Comparison of ENCODE assay signal across 23 mouse cellular contexts in the genomic region with DNA sequence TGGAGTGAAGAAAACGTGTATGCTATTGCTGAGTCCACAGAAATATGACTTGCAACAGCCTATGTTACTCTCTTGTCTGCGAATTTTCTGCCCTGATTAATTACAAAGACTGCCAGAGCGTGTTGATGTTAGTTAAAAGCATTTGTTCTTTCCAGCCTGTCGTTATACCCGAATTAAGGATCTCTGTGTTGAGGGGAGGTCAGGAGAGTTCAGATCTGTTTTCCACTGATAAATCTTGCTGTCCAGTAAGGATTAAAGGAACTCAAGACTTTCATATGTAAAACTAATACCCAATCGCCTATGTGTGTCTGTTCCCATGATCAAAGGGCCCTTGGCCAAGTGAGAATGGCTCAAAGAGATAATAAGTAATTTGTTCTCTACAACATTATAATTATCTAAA.
DNase-seq lines count a peak whose midpoint lies in the region; ATAC-seq and TF ChIP-seq lines count a peak whose summit lies in the region.
"Had no signal": no experiment of that assay in that cellular context is flagged by ENCODE, and none has a peak within 500 bp of the region (broad histone marks: within the 10 kb centered on the region; RNA-seq: fewer than 3 reads in every experiment).

No protein-coding gene starts in this region.

- no peaks in the 10 kb centered on the region for H3K9me3 ChIP-seq in forebrain, embryonic 11.5 days (ENCODE audit: control insufficient read depth, low read length)
- no peaks in the 10 kb centered on the region for H3K9me3 ChIP-seq in forebrain, postnatal 0 days (ENCODE audit: low read length)
- H3K9me3 ChIP-seq in hindbrain, embryonic 10.5 days, result no peaks in the 10 kb centered on the region
- no peaks in the 10 kb centered on the region for H3K9me3 ChIP-seq in heart, embryonic 12.5 days (replicated peaks)
- H3K9me3 ChIP-seq: limb, embryonic 10.5 days; liver, embryonic 15.5 days; lung, embryonic 15.5 days had no signal

- no peak overlapping the region for H3K9ac ChIP-seq in forebrain, embryonic 11.5 days (ENCODE audit: low read length)
- no peak overlapping the region for H3K9ac ChIP-seq in forebrain, postnatal 0 days
- H3K9ac ChIP-seq in heart, embryonic 12.5 days, result no peak overlapping the region
- H3K9ac ChIP-seq: liver, embryonic 15.5 days; lung, embryonic 15.5 days had no signal

- 16% methylated on average over 6 of the region's 6 CpGs for WGBS in forebrain, embryonic 11.5 days
- WGBS in forebrain, postnatal 0 days, result 8% methylated on average over 6 of the region's 6 CpGs
- WGBS in hindbrain, embryonic 10.5 days, result 66% methylated on average over 6 of the region's 6 CpGs
- 55% methylated on average over 6 of the region's 6 CpGs for WGBS in heart, embryonic 12.5 days

- no peaks in the 10 kb centered on the region for H3K4me1 ChIP-seq in forebrain, embryonic 11.5 days (replicated peaks; ENCODE audit: control insufficient read depth, insufficient read depth, low read length)
- no peaks in the 10 kb centered on the region for H3K4me1 ChIP-seq in forebrain, postnatal 0 days (ENCODE audit: insufficient read depth)
- H3K4me1 ChIP-seq in hindbrain, embryonic 10.5 days (replicated peaks), result no peaks in the 10 kb centered on the region
- no peaks in the 10 kb centered on the region for H3K4me1 ChIP-seq in heart, embryonic 12.5 days (replicated peaks)
- H3K4me1 ChIP-seq: liver, embryonic 15.5 days; lung, embryonic 15.5 days had no signal

- H3K4me2 ChIP-seq in forebrain, embryonic 11.5 days (ENCODE audit: low read depth, low read length, severe bottlenecking), result no peak overlapping the region
- H3K4me2 ChIP-seq in forebrain, postnatal 0 days (ENCODE audit: low read depth), result no peak overlapping the region
- no peak overlapping the region for H3K4me2 ChIP-seq in heart, embryonic 12.5 days
- H3K4me2 ChIP-seq: heart, embryonic 11.5 days; liver, embryonic 15.5 days; lung, embryonic 15.5 days had no signal

- H3K27ac ChIP-seq in forebrain, embryonic 11.5 days (ENCODE audit: low read depth, low read length), result no peak overlapping the region
- no peak overlapping the region for H3K27ac ChIP-seq in forebrain, postnatal 0 days (ENCODE audit: low read depth, low read length)
- no peak overlapping the region for H3K27ac ChIP-seq in hindbrain, embryonic 10.5 days
- no peak overlapping the region for H3K27ac ChIP-seq in heart, embryonic 12.5 days (ENCODE audit: poor library complexity, severe bottlenecking)
- H3K27ac ChIP-seq: hindbrain, postnatal 0 days; limb, embryonic 10.5 days; liver, embryonic 15.5 days; lung, embryonic 15.5 days; macrophage had no signal

- no peak for TF ChIP-seq CTCF in brain, embryonic 14.5 days (IDR thresholded peaks at IDR 0.05; ENCODE audit: borderline replicate concordance, extremely low read depth, insufficient read depth, insufficient read length)
- no peak for TF ChIP-seq CTCF in forebrain, postnatal 0 days (IDR thresholded peaks at IDR 0.05; ENCODE audit: low read depth)

- peak; percentile 86 for ATAC-seq in forebrain, embryonic 11.5 days (replicated peaks; ENCODE audit: low FRiP score)
- peak; percentile 16; the same call in 1 of the 2 replicates for ATAC-seq in forebrain, postnatal 0 days
- no peak for ATAC-seq in heart, embryonic 12.5 days (ENCODE audit: insufficient number of reproducible peaks, low FRiP score)
- ATAC-seq: hindbrain, postnatal 0 days; intestine, embryonic 16.5 days had no signal

- no peaks in the 10 kb centered on the region for H3K27me3 ChIP-seq in forebrain, embryonic 11.5 days (ENCODE audit: control insufficient read depth, insufficient read depth, low read length)
- H3K27me3 ChIP-seq in forebrain, postnatal 0 days (ENCODE audit: insufficient read depth, low read length), result no peaks in the 10 kb centered on the region
- no peaks in the 10 kb centered on the region for H3K27me3 ChIP-seq in hindbrain, embryonic 10.5 days (ENCODE audit: insufficient read depth, poor library complexity, severe bottlenecking)
- H3K27me3 ChIP-seq in heart, embryonic 12.5 days (replicated peaks), result no peaks in the 10 kb centered on the region
- H3K27me3 ChIP-seq: liver, embryonic 15.5 days; lung, embryonic 15.5 days had no signal

- no peak for TF ChIP-seq POLR2A in brain, embryonic 14.5 days (IDR thresholded peaks at IDR 0.05; ENCODE audit: borderline replicate concordance, extremely low read depth, insufficient read depth, insufficient read length, poor library complexity, severe bottlenecking)

- peak; percentile 1 for DNase-seq in kidney, postnatal 14 days
- no peak for DNase-seq in kidney, adult 9 months
- peak; percentile 89 for DNase-seq in brain, embryonic 14.5 days (ENCODE audit: low read depth)
- DNase-seq in forebrain, embryonic 11.5 days (ENCODE audit: low spot score), result no peak
- no peak for DNase-seq in forebrain, postnatal 0 days
- no peak for DNase-seq in hindbrain, embryonic 10.5 days (ENCODE audit: low spot score)
- no peak for DNase-seq in lung, postnatal 4 days
- DNase-seq: adrenal gland, postnatal 14 days; cerebellum, adult 11-12 months; cerebellum, postnatal 10 days; gastrocnemius, postnatal 14 days; heart, postnatal 10 days; liver; right cerebral cortex, postnatal 25 days; thymus, postnatal 14 days had no signal

- H3K36me3 ChIP-seq in forebrain, embryonic 11.5 days (ENCODE audit: control insufficient read depth, insufficient read depth, low read length), result no peaks in the 10 kb centered on the region
- no peaks in the 10 kb centered on the region for H3K36me3 ChIP-seq in forebrain, postnatal 0 days (ENCODE audit: insufficient read depth)
- H3K36me3 ChIP-seq in hindbrain, embryonic 10.5 days, result no peaks in the 10 kb centered on the region
- no peaks in the 10 kb centered on the region for H3K36me3 ChIP-seq in heart, embryonic 12.5 days
- H3K36me3 ChIP-seq: limb, embryonic 10.5 days; liver, embryonic 15.5 days; lung, embryonic 15.5 days had no signal

- no peak overlapping the region for H3K4me3 ChIP-seq in forebrain, embryonic 11.5 days (ENCODE audit: low read depth, low read length)
- H3K4me3 ChIP-seq in forebrain, postnatal 0 days (ENCODE audit: low read depth, low read length), result no peak overlapping the region
- no peak overlapping the region for H3K4me3 ChIP-seq in hindbrain, embryonic 10.5 days
- H3K4me3 ChIP-seq in heart, embryonic 12.5 days, result no peak overlapping the region
- H3K4me3 ChIP-seq: limb, embryonic 10.5 days; liver, embryonic 15.5 days; lung, embryonic 15.5 days had no signal

Comparison
In these comparisons a context has a peak if more than half of its experiments do, and no peak if none do; other contexts are left out.
1. DNase-seq: peak in kidney, postnatal 14 days (single experiment) and brain, embryonic 14.5 days (single experiment); none in kidney, adult 9 months (single experiment), forebrain, embryonic 11.5 days (single experiment), forebrain, postnatal 0 days (single experiment), hindbrain, embryonic 10.5 days (single experiment) and lung, postnatal 4 days (0 of 2).